ENCODE assay signal across 8 mouse cellular contexts in genomic region chr19:5841389-5841946, GRCm38 (mm10). TPM values are rescaled to one million over a fixed set of nuclear protein-coding genes. Genes with fewer than 3 reads are reported as not detected.
DNase-seq lines count a peak whose midpoint lies in the region; ATAC-seq and TF ChIP-seq lines count a peak whose summit lies in the region.

No protein-coding gene starts in this region.

- intact Hi-C loops in heart, postnatal 10 days (cut with DNase I), result loop anchor here (2.0 kb wide), 1 partner anchor 17 kb away; no protein-coding TSS in a partner anchor

- H3K4me3 ChIP-seq in layer of hippocampus, adult 2 months, result peak overlapping the region; percentile 51
- peak overlapping the region; percentile 98 for H3K4me3 ChIP-seq in macrophage (ENCODE audit: inconsistent target)

- WGBS in macrophage (ENCODE audit: missing documents), result 31% methylated on average over 2 of the region's 4 CpGs

- ATAC-seq in megakaryocyte-erythroid progenitor cell, adult 5-6 weeks (replicated peaks; ENCODE audit: low FRiP score, low TSS enrichment, poor library complexity, severe bottlenecking), result no peak

- H3K27ac ChIP-seq in layer of hippocampus, adult 2 months, result peak overlapping the region; percentile 100
- peak overlapping the region; percentile 100 for H3K27ac ChIP-seq in macrophage

- no peaks in the 10 kb centered on the region for H3K36me3 ChIP-seq in macrophage (ENCODE audit: inconsistent target)

- H3K79me2 ChIP-seq in macrophage (ENCODE audit: inconsistent target), result peaks cover 88% of the 10 kb centered on the region

- no peak for DNase-seq in layer of hippocampus, adult 2 months (ENCODE audit: low spot score in 2 of 2)
- DNase-seq in layer of hippocampus, postnatal 14 days (ENCODE audit: low spot score in 2 of 2), result no peak
- peak; percentile 45 for DNase-seq in T-cell, adult 2 months (ENCODE audit: low spot score)
- peak; percentile 42 to 52 for DNase-seq in heart, postnatal 10 days
- no peak for DNase-seq in thymus, postnatal 4 days
- no peak for DNase-seq in embryo, embryonic 10.5 days (ENCODE audit: low spot score)

- TF ChIP-seq CTCF in layer of hippocampus, adult 2 months (conservative IDR thresholded peaks at IDR 0.05), result no peak

RNA-seq across cellular contexts. Expression of gene Frmd8, which starts 33.6 kb away (rescaled TPM):
- 10 to 100 TPM in 1 of 2 experiments, 1 to 10 TPM in 1; 9.5 to 10.6 TPM for total RNA-seq in layer of hippocampus, adult 2 months (2021)
- 10 to 100 TPM; 19.8 to 20.1 TPM for total RNA-seq in layer of hippocampus, postnatal 14 days (2021)
- total RNA-seq in heart, postnatal 10 days (2021), result 10 to 100 TPM; 19.0 to 20.5 TPM
- 10 to 100 TPM in 20 of 26 experiments, 1 to 10 TPM in 6; 4.2 to 72.2 (median 26.5) TPM for total RNA-seq in macrophage (2018; cell fraction: chromatin; rRNA removed)
- 10 to 100 TPM; 14.6 to 30.6 (median 23.5) TPM for total RNA-seq in macrophage (2018; cell fraction: cytosol; rRNA removed)
- 10 to 100 TPM in 25 of 26 experiments, 1 to 10 TPM in 1; 8.8 to 44.5 (median 22.9) TPM for total RNA-seq in macrophage (2018; cell fraction: nucleus; rRNA removed)
- 8.1 to 26.2 TPM (median 19.8 TPM) in 3 replicates for polyA plus RNA-seq in macrophage (2018)
- total RNA-seq in megakaryocyte-erythroid progenitor cell, adult 5-6 weeks (2014; fragmentation: Nextera tagmentation), result 12.5 and 14.1 TPM in 2 replicates
- total RNA-seq in megakaryocyte-erythroid progenitor cell, adult 5-6 weeks (2017), result 10.7 and 14.3 TPM in 2 replicates

RNA-seq across cellular contexts. Expression of gene Slc25a45, which starts 36.1 kb away (rescaled TPM):
- total RNA-seq in layer of hippocampus, adult 2 months (2021), result 1 to 10 TPM; 3.5 to 3.6 TPM
- total RNA-seq in layer of hippocampus, postnatal 14 days (2021), result 1 to 10 TPM; 3.6 to 3.7 TPM
- total RNA-seq in heart, postnatal 10 days (2021), result 1 to 10 TPM; 4.6 to 5.9 TPM
- total RNA-seq in macrophage (2018; cell fraction: chromatin; rRNA removed), result 100 to 1,000 TPM in 13 of 26 experiments, 10 to 100 TPM in 11, 1 to 10 TPM in 2; 8.2 to 252 (median 93.8) TPM
- 10 to 100 TPM; 23.1 to 86.6 (median 55.7) TPM for total RNA-seq in macrophage (2018; cell fraction: cytosol; rRNA removed)
- 100 to 1,000 TPM in 15 of 26 experiments, 10 to 100 TPM in 11; 18.0 to 263 (median 107) TPM for total RNA-seq in macrophage (2018; cell fraction: nucleus; rRNA removed)
- polyA plus RNA-seq in macrophage (2018), result 44.6 to 74.8 TPM (median 53.2 TPM) in 3 replicates
- total RNA-seq in megakaryocyte-erythroid progenitor cell, adult 5-6 weeks (2014; fragmentation: Nextera tagmentation), result 10.0 and 20.1 TPM in 2 replicates
- total RNA-seq in megakaryocyte-erythroid progenitor cell, adult 5-6 weeks (2017), result 11.7 and 11.9 TPM in 2 replicates

RNA-seq across cellular contexts. Expression of gene Tigd3, which starts 52.5 kb away (rescaled TPM):
- total RNA-seq in layer of hippocampus, adult 2 months (2021), result 1 to 10 TPM; 2.5 to 3.2 TPM
- total RNA-seq in layer of hippocampus, postnatal 14 days (2021), result 1 to 10 TPM; 3.4 to 4.2 TPM
- 1 to 10 TPM; 1.1 to 1.2 TPM for total RNA-seq in heart, postnatal 10 days (2021)
- 1 to 10 TPM; 1.4 to 4.4 (median 2.5) TPM for total RNA-seq in macrophage (2018; cell fraction: chromatin; rRNA removed)
- under 1 TPM in 24 of 26 experiments, not detected in 2; 0.07 to 0.34 (median 0.16) TPM for total RNA-seq in macrophage (2018; cell fraction: cytosol; rRNA removed)
- total RNA-seq in macrophage (2018; cell fraction: nucleus; rRNA removed), result 1 to 10 TPM in 25 of 26 experiments, under 1 TPM in 1; 0.81 to 6.3 (median 2.3) TPM
- 0.16 to 0.59 TPM (median 0.16 TPM) in 3 replicates for polyA plus RNA-seq in macrophage (2018)
- total RNA-seq in megakaryocyte-erythroid progenitor cell, adult 5-6 weeks (2014; fragmentation: Nextera tagmentation), result 5.3 and 5.9 TPM in 2 replicates
- 2.2 and 3.1 TPM in 2 replicates for total RNA-seq in megakaryocyte-erythroid progenitor cell, adult 5-6 weeks (2017)

Comparison
In these comparisons a context has a peak if more than half of its experiments do, and no peak if none do; other contexts are left out.
1. DNase-seq: peak in T-cell, adult 2 months (single experiment) and heart, postnatal 10 days (2 of 2); none in layer of hippocampus, adult 2 months (0 of 2), layer of hippocampus, postnatal 14 days (0 of 2), thymus, postnatal 4 days (single experiment) and embryo, embryonic 10.5 days (single experiment).